Mouse (Mus musculus) kidney, embryonic 14.5 days (tissue): ENCODE results near the gene Txnip. TPM values are rescaled to one million over a fixed set of nuclear protein-coding genes. Genes with fewer than 3 reads are reported as not detected.
"Not testable (repeated sequence)": the region's sequence is repeated elsewhere in the genome, so short reads cannot be mapped to it uniquely, and the experiment has no call there.

Experiments
- ATAC-seq: fragments of 200-750 bp; cut with Nextera tagmentation; 2 replicates; pipeline ENCODE4 v1.8.0; 2017; ENCODE audit warnings: moderate number of reproducible peaks, mild to moderate bottlenecking, moderate TSS enrichment, moderate library complexity; ENCODE audit not compliant: low FRiP score, low TSS enrichment
- H3K27ac ChIP-seq: fragments of 300-500 bp; sonication (generic); 2 replicates; pipeline ENCODE4 v1.5.1; 2014; ENCODE audit warnings: low read depth, mild to moderate bottlenecking, low read length, moderate library complexity, mixed read lengths
- H3K27me3 ChIP-seq: fragments of 300-500 bp; sonication (generic); 2 replicates; pipeline ENCODE4 v1.6.1; 2014; ENCODE audit warnings: mild to moderate bottlenecking, low read length; ENCODE audit not compliant: control insufficient read depth, insufficient read depth
- H3K36me3 ChIP-seq: fragments of 300-500 bp; sonication (generic); 2 replicates; pipeline ENCODE4 v1.6.1; 2014; ENCODE audit warnings: low read length, mixed read lengths; ENCODE audit not compliant: control insufficient read depth, insufficient read depth
- H3K4me1 ChIP-seq: fragments of 300-500 bp; sonication (generic); 2 replicates; pipeline ENCODE4 v1.6.1; 2014; ENCODE audit warnings: low read length, mixed read lengths; ENCODE audit not compliant: control insufficient read depth, insufficient read depth
- H3K4me2 ChIP-seq: fragments of 300-500 bp; sonication (generic); replicated peaks from 2 replicates; pipeline ENCODE4 v1.6.1; 2014; ENCODE audit warnings: low read depth, mild to moderate bottlenecking, low read length
- H3K4me3 ChIP-seq: fragments of 300-500 bp; sonication (generic); 2 replicates; pipeline ENCODE4 v1.5.1; 2014; ENCODE audit warnings: mild to moderate bottlenecking, low read length
- H3K9ac ChIP-seq: fragments of 300-500 bp; sonication (generic); 2 replicates; pipeline ENCODE4 v1.6.1; 2014; ENCODE audit warnings: low read depth, mild to moderate bottlenecking, low read length, moderate library complexity
- H3K9me3 ChIP-seq: fragments of 300-500 bp; sonication (generic); 2 replicates; pipeline ENCODE4 v1.6.1; 2016; ENCODE audit warnings: low read length; ENCODE audit not compliant: control insufficient read depth
- WGBS: fragments of 180-500 bp; shearing (Covaris S2); extraction: QIAGEN DNeasy Blood & Tissue Kit; methylation state at CpG from one replicate; pipeline ENCODE4 v1.1.7; 2014; 5-methylcytosine and 5-hydroxymethylcytosine counted together
- polyA plus RNA-seq: library from polyadenylated mRNA; unstranded; fragments of >200 nt; fragmentation: Nextera tagmentation; extraction: Ambion mirVana; gene quantifications from 2 replicates; pipeline ENCODE4 v1.2.1, GENCODE M21; 2014

Gene Txnip
- polyA plus RNA-seq, 1 experiment from 2014 or later = 148 TPM

DNA sequence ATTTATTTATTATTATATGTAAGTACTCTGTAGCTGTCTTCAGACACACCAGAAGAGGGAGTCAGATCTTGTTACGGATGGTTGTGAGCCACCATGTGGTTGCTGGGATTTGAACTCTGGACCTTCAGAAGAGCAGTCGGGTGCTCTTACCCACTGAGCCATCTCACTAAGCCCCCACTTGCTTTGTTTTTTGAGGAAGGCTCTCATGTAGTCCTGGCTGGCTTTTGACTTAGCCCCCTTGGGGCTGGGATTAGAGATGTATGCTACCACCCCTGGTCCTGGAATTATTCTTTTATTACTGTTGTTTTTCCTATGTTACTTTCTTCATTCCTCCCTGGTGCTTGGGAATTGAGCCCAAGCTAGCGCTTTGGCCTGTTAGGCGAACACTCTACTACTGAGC is 48.2 kb downstream of the Txnip start:
- not testable (repeated sequence) for H3K36me3 ChIP-seq, H3K27ac ChIP-seq, ATAC-seq, H3K4me2 ChIP-seq, H3K9me3 ChIP-seq, H3K4me1 ChIP-seq, H3K27me3 ChIP-seq, H3K9ac ChIP-seq, H3K4me3 ChIP-seq
- WGBS = 94% methylated on average over 3 of the region's 4 CpGs

GRCm38 (mm10) chr3:96606618-96607017 is 48.9 kb downstream of the Txnip start:
- ATAC-seq = no peak
- WGBS = 92% methylated on average over 4 of the region's 4 CpGs
- H3K27me3 ChIP-seq = no peaks in the 10 kb centered on the region

More at GRCm38 (mm10) chr3:96606618-96607017, 48.9 kb downstream of the Txnip start:
- Histone ChIP-seq H3K36me3 (0 out of 2 replicates have a peak, but pooled peaks cover 3% of the 10 kb centered on the region), H3K9ac (no peak overlapping the region), H3K9me3 (no peaks in the 10 kb centered on the region), H3K4me1 (peaks cover 7% of the 10 kb centered on the region), H3K27ac (no peak overlapping the region), H3K4me2 (no peak overlapping the region), H3K4me3 (no peak overlapping the region)

Other genes with a start within 250 kb of the Txnip start
- gene BC107364, start 105.7 kb upstream of the Txnip start, polyA plus RNA-seq = 0.20 TPM in 1 of 2 replicates, not detected in the other
- 0.20 and 0.30 TPM in 2 replicates for gene Hfe2, start 32.8 kb upstream of the Txnip start, polyA plus RNA-seq
- 0.72 and 1.3 TPM in 2 replicates for gene Gm16253, start 19.0 kb downstream of the Txnip start, polyA plus RNA-seq
- gene Polr3gl, start 36.2 kb downstream of the Txnip start, polyA plus RNA-seq = 18.0 and 22.3 TPM in 2 replicates
- gene Ankrd34a, start 38.7 kb downstream of the Txnip start, polyA plus RNA-seq = 1.8 and 2.4 TPM in 2 replicates
- 5.8 and 7.0 TPM in 2 replicates for gene Lix1l, start 43.2 kb downstream of the Txnip start, polyA plus RNA-seq
- 167 and 236 TPM in 2 replicates for gene Rbm8a, start 72.0 kb downstream of the Txnip start, polyA plus RNA-seq
- gene Pex11b, start 77.4 kb downstream of the Txnip start, polyA plus RNA-seq = 55.8 and 59.6 TPM in 2 replicates
- not detected in 2 replicates for gene Gm42957, start 77.5 kb downstream of the Txnip start, polyA plus RNA-seq
- 0.73 and 1.1 TPM in 2 replicates for gene Itga10, start 87.6 kb downstream of the Txnip start, polyA plus RNA-seq
- gene Ankrd35, start 112.2 kb downstream of the Txnip start, polyA plus RNA-seq = 0.33 and 0.37 TPM in 2 replicates
- 36.5 and 55.7 TPM in 2 replicates for gene Pias3, start 138.4 kb downstream of the Txnip start, polyA plus RNA-seq
- gene Nudt17, start 150.6 kb downstream of the Txnip start, polyA plus RNA-seq = 10.4 and 10.8 TPM in 2 replicates
- gene Polr3c, start 169.7 kb downstream of the Txnip start, polyA plus RNA-seq = 30.3 and 38.5 TPM in 2 replicates
- gene Rnf115, start 169.7 kb downstream of the Txnip start, polyA plus RNA-seq = 49.6 and 72.1 TPM in 2 replicates